Mouse (Mus musculus) midbrain, postnatal 0 days (tissue): ENCODE data around the gene Olfr824. TPM values are rescaled to one million over a fixed set of nuclear protein-coding genes. Genes with fewer than 3 reads are reported as not detected.

Experiments
- ATAC-seq: fragments of 200-750 bp; cut with Nextera tagmentation; 2 replicates; pipeline ENCODE4 v1.8.0; 2017; ENCODE audit warnings: moderate number of reproducible peaks, mild to moderate bottlenecking, moderate TSS enrichment, moderate library complexity; ENCODE audit not compliant: low FRiP score
- DNase-seq: peaks from one replicate; pipeline ENCODE4 v3.0.0-alpha.2; 2015; ENCODE audit warnings: low spot score
- H3K27ac ChIP-seq: fragments of 300-500 bp; sonication (generic); 2 replicates; pipeline ENCODE4 v1.5.1; 2014; ENCODE audit warnings: low read depth, mild to moderate bottlenecking, low read length, mixed read lengths
- H3K27me3 ChIP-seq: fragments of 300-500 bp; sonication (generic); 2 replicates; pipeline ENCODE4 v1.6.1; 2014; ENCODE audit warnings: low read length, control low read depth, mixed read lengths; ENCODE audit not compliant: insufficient read depth
- H3K36me3 ChIP-seq: fragments of 300-500 bp; sonication (generic); 2 replicates; pipeline ENCODE4 v1.6.1; 2014; ENCODE audit warnings: low read length, control low read depth, mixed read lengths; ENCODE audit not compliant: insufficient read depth
- H3K4me1 ChIP-seq: fragments of 300-500 bp; sonication (generic); 2 replicates; pipeline ENCODE4 v1.6.1; 2014; ENCODE audit warnings: mild to moderate bottlenecking, control low read depth, antibody characterized with exemption, low read length, mixed read lengths; ENCODE audit not compliant: insufficient read depth
- H3K4me2 ChIP-seq: fragments of 300-500 bp; sonication (generic); 2 replicates; pipeline ENCODE4 v1.6.1; 2014; ENCODE audit warnings: low read depth, mild to moderate bottlenecking, low read length, mixed read lengths; ENCODE audit not compliant: poor library complexity, severe bottlenecking
- H3K4me3 ChIP-seq: fragments of 300-500 bp; sonication (generic); 2 replicates; pipeline ENCODE4 v1.5.1; 2014; ENCODE audit warnings: low read depth, mild to moderate bottlenecking, low read length, moderate library complexity
- H3K9ac ChIP-seq: fragments of 300-500 bp; sonication (generic); replicated peaks from 2 replicates; pipeline ENCODE4 v1.6.1; 2014; ENCODE audit warnings: mild to moderate bottlenecking, low read length, moderate library complexity, mixed read lengths; ENCODE audit not compliant: poor library complexity, severe bottlenecking
- H3K9me3 ChIP-seq: fragments of 300-500 bp; sonication (generic); 2 replicates; pipeline ENCODE4 v1.6.1; 2016; ENCODE audit warnings: low read length, control low read depth
- CTCF ChIP-seq: IDR thresholded peaks from 2 replicates; pipeline ENCODE4 v1.5.1; 2016; ENCODE audit warnings: antibody characterized with exemption, mild to moderate bottlenecking
- WGBS: fragments of 180-500 bp; shearing (Covaris S2); extraction: QIAGEN DNeasy Blood & Tissue Kit; methylation state at CpG from one replicate; pipeline ENCODE4 v1.1.7; 2014; 5-methylcytosine and 5-hydroxymethylcytosine counted together
- polyA plus RNA-seq: library from polyadenylated mRNA; unstranded; fragments of >200 nt; fragmentation: Nextera tagmentation; extraction: Ambion mirVana; gene quantifications from 2 replicates; pipeline ENCODE4 v1.2.1, GENCODE M21; 2015
- total RNA-seq: library from RNA; depleted of rRNA; stranded (reverse); fragments of >200 nt; gene quantifications from 2 replicates; pipeline ENCODE4 v1.2.3, GENCODE M21; 2014; rRNA removed

Olfr824 gene
- total and polyA plus RNA-seq, 2 experiments from 2014 or later, result not detected

- Histone ChIP-seq H3K27me3 (no peaks in the 10 kb centered on the region), H3K4me3 (no peak overlapping the region), H3K4me1 (no peaks in the 10 kb centered on the region), H3K9me3 (no peaks in the 10 kb centered on the region), H3K36me3 (no peaks in the 10 kb centered on the region), H3K9ac (no peak overlapping the region), H3K27ac (no peak overlapping the region), H3K4me2 (no peak overlapping the region)
- TF ChIP-seq CTCF, result peak; percentile 76
- DNase-seq (peak; percentile 47), ATAC-seq (no peak)
These were observed 33.7 kb downstream of the Olfr824 start for GRCm38 (mm10) chr10:130096104-130096503.

DNA sequence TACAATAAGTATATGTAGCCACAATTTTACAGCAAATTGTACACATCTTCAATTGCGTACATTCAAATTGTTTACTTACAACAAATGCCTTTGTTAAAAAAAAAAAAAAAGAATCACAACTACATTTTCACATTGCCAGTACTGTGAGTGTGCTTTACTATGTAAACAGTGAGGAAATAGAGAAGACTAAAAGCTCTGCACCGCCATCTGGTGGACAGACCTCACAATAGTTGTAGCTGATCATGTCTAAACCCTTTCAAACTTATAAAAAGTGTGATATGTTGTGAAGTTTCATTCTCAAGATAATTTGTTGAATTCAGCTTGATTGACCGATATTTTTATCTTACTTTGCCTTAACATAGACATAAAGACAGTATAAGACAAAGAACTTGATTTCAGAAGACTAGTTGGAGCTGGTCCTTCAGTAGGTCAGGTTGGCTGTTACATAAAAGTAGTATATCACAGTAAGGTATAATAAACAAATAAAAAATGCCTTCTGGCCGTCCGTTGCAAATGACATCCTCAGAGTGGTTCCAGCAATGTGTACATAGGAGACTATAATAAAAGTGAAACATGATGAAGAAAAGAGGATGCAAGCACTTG is 36.9 kb downstream of the Olfr824 start:
- H3K27ac ChIP-seq, result no peak overlapping the region
- H3K4me1 ChIP-seq, result no peaks in the 10 kb centered on the region
- no peak overlapping the region for H3K9ac ChIP-seq
- no peak overlapping the region for H3K4me2 ChIP-seq
- H3K9me3 ChIP-seq, result no peaks in the 10 kb centered on the region
- no peaks in the 10 kb centered on the region for H3K27me3 ChIP-seq
- no peak overlapping the region for H3K4me3 ChIP-seq
- TF ChIP-seq CTCF, result peak; percentile 86
- ATAC-seq, result no peak
- WGBS, result 20% methylated on average over 5 of the region's 5 CpGs
- peak; percentile 85 for DNase-seq
- no peaks in the 10 kb centered on the region for H3K36me3 ChIP-seq

Other genes with a start within 250 kb of the Olfr824 start
- gene Olfr815, start 224.1 kb downstream of the Olfr824 start, total RNA-seq, result not detected in 2 replicates
- gene Olfr815, start 224.1 kb downstream of the Olfr824 start, polyA plus RNA-seq, result not detected in 2 replicates
- gene Olfr816, start 214.4 kb downstream of the Olfr824 start, total RNA-seq, result not detected in 2 replicates
- not detected in 2 replicates for gene Olfr816, start 214.4 kb downstream of the Olfr824 start, polyA plus RNA-seq
- gene Olfr818, start 180.9 kb downstream of the Olfr824 start, total RNA-seq, result not detected in 2 replicates
- gene Olfr818, start 180.9 kb downstream of the Olfr824 start, polyA plus RNA-seq, result not detected in 2 replicates
- not detected in 2 replicates for gene Olfr819, start 162.7 kb downstream of the Olfr824 start, total RNA-seq
- gene Olfr819, start 162.7 kb downstream of the Olfr824 start, polyA plus RNA-seq, result not detected in 2 replicates
- not detected in 2 replicates for gene Olfr247, start 153.9 kb downstream of the Olfr824 start, total RNA-seq
- gene Olfr247, start 153.9 kb downstream of the Olfr824 start, polyA plus RNA-seq, result not detected in 2 replicates
- not detected in 2 replicates for gene Gm10310, start 144.9 kb downstream of the Olfr824 start, total RNA-seq
- not detected in 2 replicates for gene Gm10310, start 144.9 kb downstream of the Olfr824 start, polyA plus RNA-seq
- gene Olfr820, start 117.4 kb downstream of the Olfr824 start, total RNA-seq, result not detected in 2 replicates
- not detected in 2 replicates for gene Olfr820, start 117.4 kb downstream of the Olfr824 start, polyA plus RNA-seq
- not detected in 2 replicates for gene Olfr821, start 99.7 kb downstream of the Olfr824 start, total RNA-seq
- gene Olfr821, start 99.7 kb downstream of the Olfr824 start, polyA plus RNA-seq, result not detected in 2 replicates
- not detected in 2 replicates for gene Olfr822, start 58.8 kb downstream of the Olfr824 start, total RNA-seq
- gene Olfr822, start 58.8 kb downstream of the Olfr824 start, polyA plus RNA-seq, result not detected in 2 replicates
- gene Olfr823, start 14.6 kb downstream of the Olfr824 start, total RNA-seq, result not detected in 2 replicates
- not detected in 2 replicates for gene Olfr823, start 14.6 kb downstream of the Olfr824 start, polyA plus RNA-seq
- not detected in 2 replicates for gene Olfr825, start 36.8 kb upstream of the Olfr824 start, total RNA-seq
- not detected in 2 replicates for gene Olfr825, start 36.8 kb upstream of the Olfr824 start, polyA plus RNA-seq
- not detected in 2 replicates for gene Olfr826, start 54.2 kb upstream of the Olfr824 start, total RNA-seq
- not detected in 2 replicates for gene Olfr826, start 54.2 kb upstream of the Olfr824 start, polyA plus RNA-seq
- gene Olfr827, start 84.4 kb upstream of the Olfr824 start, total RNA-seq, result not detected in 2 replicates
- gene Olfr827, start 84.4 kb upstream of the Olfr824 start, polyA plus RNA-seq, result not detected in 2 replicates
- gene Neurod4, start 150.2 kb upstream of the Olfr824 start, total RNA-seq, result 0.47 and 0.77 TPM in 2 replicates
- 0.12 and 0.52 TPM in 2 replicates for gene Neurod4, start 150.2 kb upstream of the Olfr824 start, polyA plus RNA-seq
- not detected in 2 replicates for gene Tespa1, start 192.9 kb upstream of the Olfr824 start, total RNA-seq
- gene Tespa1, start 192.9 kb upstream of the Olfr824 start, polyA plus RNA-seq, result not detected in 2 replicates